Mouse (Mus musculus): Measurements from ENCODE around the gene Adgrg2. TPM values are rescaled to one million over a fixed set of nuclear protein-coding genes. Genes with fewer than 3 reads are reported as not detected.

The Adgrg2 gene
- polyA plus RNA-seq, 1 experiment, result not detected

DNA sequence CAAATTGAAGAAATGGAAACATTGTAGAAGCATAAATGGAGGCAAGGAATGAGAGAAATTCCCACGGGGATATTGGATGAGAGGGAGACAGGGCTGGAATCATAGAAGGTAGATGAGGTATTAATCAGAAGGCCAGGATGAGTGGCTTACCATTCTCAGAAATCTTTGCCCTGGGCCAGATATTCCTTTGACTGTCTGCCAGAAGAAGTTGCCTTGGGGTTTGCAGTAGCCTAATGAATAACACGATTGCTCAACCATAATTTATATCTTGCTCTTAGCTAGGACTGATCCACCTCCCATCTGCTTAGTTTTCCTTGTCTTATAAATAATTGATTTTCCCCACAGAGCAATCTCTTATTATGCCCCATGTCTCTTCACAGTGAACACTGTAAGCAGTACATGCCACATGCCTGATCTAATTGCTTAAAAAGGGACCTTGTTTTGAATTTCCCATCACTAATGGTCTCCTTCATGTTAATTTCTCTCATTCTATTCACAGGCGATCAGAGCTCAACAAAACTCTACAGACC lies 80.8 kb downstream of the Adgrg2 start:
- TF ChIP-seq GATA1 (IDR thresholded peaks at IDR 0.05; ENCODE audit: low read length), result no peak

DNA sequence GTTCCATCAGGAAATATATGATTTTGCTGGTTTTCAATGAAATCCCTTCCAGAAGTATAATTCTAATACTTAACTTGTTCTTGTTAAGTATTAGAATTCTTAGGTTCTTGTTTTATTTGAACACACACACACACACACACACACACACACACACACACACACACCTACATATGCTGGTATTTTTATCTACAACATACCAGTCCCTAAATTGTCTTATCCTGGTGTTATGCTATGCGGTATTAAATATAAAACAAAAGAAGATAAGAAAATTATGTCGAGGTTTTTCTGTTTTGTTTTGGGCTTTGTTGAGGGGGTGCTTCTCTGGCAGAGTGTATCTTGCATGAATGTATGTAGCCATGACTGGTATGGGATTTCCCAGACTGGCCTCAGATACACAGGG lies 99.3 kb downstream of the Adgrg2 start:
- no peak for TF ChIP-seq GATA1 (IDR thresholded peaks at IDR 0.05; ENCODE audit: low read length)

DNA sequence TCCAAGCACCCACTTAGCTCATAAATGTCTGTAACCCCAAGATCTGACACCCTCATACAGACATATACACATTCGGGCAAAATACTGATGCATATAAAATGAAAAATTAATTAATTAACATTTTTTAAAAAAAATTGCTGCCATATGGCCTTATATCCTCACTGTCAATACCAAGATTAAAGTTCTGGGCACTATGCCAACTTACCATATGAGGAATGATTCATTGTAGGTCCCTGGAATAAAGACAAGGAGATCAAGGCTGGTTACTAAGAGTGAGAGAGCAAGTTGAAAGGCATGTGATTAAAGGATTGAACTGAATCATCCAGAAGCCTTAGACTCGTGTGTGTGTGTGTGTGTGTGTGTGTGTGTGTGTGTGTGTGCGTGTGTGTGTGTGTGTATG lies 103.8 kb downstream of the Adgrg2 start:
- TF ChIP-seq GATA1 (IDR thresholded peaks at IDR 0.05; ENCODE audit: low read length), result no peak

DNA sequence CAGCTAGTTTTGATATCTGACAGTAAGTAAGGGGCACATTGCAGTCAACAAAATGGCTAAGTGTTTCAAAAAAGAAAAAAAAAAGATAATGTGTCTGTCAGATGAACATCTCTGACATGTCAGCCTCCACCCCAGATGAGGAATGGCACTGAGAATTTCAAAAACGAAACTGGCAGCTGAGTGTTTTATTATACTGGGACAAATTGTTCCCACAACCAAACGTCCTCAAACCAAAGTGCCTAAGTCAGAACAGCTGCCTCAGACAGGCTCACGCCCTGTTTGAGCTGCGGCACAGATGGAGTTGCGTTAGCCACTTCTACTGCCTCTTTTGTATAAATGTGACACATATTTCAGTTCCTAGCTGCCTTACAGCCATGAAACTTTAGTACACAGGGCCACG lies 104.4 kb downstream of the Adgrg2 start:
- TF ChIP-seq GATA1 (IDR thresholded peaks at IDR 0.05; ENCODE audit: low read length), result no peak

DNA sequence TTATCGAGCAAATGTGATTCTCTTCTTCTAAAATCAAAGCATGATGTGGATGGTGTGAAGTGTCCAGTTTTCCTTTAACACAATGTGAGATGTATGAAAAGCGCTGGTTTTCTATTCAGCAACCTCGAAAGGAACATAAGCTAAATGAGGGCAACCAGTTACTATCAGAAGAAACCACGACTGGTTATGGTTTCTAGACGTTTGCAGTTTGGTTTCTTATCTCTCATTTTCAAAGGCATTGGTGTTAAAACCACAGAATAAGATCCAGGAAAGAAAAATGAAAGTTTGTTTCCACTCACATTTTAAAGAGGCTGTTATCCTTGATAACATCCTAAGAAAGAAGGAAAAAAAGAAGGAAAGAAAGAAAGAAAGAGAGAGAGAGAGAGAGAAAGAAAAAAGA lies 106.0 kb downstream of the Adgrg2 start:
- no peak for TF ChIP-seq GATA1 (IDR thresholded peaks at IDR 0.05; ENCODE audit: low read length)

DNA sequence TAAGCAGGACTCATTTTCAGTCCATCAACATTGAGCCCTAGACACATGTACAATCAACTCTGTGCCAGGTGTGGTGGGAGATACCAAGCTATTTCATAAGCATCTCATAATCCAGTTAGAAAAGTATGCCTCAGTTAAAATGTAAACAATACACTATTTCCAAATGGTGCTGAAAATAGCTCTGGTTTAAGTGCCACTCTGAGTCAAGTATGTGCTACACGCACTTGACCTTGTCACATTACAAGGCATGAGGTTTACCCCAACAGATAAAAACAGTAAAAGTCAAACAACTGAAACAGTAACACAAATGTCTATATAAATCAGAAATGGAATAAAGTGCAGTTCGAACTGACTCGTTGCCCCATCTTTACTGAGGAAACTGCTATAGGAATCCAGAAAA lies 110.6 kb downstream of the Adgrg2 start:
- TF ChIP-seq GATA1 (IDR thresholded peaks at IDR 0.05; ENCODE audit: low read length), result no peak

DNA sequence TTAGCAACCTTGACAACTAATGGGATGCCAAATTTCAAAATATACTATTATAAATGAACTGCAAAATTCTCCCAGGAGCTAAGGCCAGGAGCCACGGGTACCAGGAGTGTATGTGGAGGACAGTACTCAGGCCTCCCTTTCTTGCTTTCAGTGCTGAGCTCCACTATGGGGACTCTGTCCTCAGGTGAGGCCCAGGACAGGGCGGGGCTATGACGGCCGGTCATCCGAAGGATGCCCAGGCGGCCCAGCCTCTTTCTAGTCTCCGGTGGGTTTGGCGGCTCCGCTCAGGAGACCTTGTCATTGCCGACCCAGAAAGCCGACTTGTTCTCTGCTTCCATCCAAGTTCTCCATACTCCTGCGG lies 111.2 kb downstream of the Adgrg2 start:
- TF ChIP-seq GATA1 (IDR thresholded peaks at IDR 0.05; ENCODE audit: low read length), result no peak

DNA sequence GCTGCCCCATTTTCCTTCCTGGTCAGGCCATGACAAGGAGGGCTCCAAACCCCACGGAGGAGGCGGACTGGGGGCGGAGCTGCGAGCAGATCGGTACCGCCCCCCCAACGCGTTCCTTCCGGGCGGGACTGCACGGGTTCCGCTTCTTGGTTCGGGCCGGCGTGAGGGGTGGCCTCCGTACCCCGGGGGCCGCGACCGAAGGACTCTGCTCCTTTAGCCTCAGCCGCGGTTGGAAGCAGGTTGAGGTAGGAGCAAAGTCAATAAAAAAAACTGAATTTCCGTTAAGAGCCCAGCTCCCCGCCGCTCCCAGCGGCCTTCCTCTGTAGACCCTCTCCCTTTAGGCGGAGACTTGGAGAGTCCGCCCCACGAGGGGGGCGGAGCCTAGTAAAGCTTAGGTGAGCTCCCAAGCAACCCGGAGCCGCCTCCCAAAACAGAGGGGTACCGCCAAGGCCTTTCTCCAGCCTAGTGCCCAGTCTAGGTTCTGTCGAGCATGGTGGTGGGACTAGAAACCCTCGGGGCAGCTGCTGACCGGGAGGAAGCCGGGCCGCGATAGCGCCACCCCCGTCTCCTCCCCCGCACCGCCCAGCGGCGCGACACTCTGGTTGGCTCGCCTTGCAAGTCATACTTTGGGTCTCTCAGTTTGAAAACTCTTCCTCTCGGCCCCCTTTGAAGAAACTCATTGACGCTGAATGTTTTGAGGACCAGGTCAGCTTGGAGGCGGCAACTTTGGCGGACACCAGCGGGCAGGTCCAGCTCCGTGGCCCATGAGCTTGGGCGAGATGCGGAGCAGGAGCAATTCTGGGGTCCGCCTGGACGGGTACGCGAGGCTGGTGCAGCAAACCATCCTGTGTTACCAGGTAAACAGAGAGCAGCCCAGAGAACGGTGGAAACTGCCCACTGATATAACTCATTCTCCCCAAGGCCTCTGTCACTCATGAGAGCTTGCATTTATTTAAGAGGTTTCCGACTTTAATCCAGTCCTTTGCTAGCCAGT lies 111.9 kb downstream of the Adgrg2 start, which contains the start of gene Phka2:
Phka2 (plus strand) TSS at position 119 of the 994 bp plus-strand sequence.
- TF ChIP-seq GATA1 (IDR thresholded peaks at IDR 0.05; ENCODE audit: low read length), result no peak

DNA sequence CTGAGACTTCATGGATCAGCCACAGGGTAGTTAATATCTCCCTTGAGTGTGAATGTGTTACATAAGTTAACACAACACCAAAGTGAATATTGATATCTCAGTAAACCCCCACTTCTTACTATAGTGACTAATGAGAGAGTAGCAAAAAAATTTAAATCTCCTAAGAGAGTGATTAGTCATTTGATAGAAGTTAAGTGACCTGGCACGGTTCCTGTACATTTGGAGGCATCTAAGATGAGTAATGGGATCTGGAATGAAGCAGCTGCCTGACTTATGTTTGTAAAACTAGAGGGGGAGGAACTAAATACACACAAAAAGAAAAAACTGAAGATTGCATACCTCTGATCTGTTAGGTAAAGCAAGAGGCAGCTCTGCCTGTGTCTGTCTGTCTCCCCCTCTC lies 118.6 kb downstream of the Adgrg2 start:
- no peak for TF ChIP-seq GATA1 (IDR thresholded peaks at IDR 0.05; ENCODE audit: low read length)

DNA sequence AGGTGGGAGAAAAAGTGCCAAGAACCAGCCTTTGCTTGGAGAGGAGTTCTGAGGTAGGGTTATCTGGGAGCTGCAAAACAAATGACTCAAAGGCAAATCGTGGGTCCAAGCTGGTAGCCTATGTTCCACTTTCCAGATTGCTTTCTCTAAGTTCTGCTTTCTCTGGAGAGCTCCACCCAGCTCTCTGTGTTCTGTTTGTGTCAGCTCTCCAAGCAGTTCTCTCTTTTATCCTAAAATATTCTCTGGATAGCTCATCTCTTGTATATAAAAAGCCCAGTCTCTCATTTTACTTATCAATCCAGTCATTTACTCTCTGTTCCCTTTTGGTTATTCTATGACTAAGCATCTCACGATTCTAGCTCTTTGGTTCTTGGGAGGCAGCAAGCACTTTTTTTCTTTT lies 119.7 kb downstream of the Adgrg2 start:
- TF ChIP-seq GATA1 (IDR thresholded peaks at IDR 0.05; ENCODE audit: low read length), result no peak

DNA sequence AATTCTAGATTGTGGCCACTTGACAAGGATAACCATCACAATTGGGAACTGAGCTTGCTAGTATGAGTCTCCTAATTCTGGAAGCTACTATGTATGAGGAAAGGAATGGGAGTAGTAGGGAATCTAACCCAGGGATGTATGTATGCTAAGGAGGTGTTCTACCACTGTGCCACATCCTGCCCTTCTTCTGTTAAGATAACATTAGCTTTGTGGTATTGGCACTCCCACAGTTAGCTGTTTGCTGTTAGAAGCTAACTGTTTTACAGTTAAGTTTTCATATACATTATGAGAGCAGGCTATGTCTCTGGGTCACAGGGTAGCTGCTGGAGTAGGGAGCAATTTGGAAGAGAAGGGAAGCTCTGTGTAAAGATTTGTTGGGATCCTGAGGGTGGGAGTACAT lies 125.5 kb downstream of the Adgrg2 start:
- TF ChIP-seq GATA1 (IDR thresholded peaks at IDR 0.05; ENCODE audit: low read length), result no peak

DNA sequence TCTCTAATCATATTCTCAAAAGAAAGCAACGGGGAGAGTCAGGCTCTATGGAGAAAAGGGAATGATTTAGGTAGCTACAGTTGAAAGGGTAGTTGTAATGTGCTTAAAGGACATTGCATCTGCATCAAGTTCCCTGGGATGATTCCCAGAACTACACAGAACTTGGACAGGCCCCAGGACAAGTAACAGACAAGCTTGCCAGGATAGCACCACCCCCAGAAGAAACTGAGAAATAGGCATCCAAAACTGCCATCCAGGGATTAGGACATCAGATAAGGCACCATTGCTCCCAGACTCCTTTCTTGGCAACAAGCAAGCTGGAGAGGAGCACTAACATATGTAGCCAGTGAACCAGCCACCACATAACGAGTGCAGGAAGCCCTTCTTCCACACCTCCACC lies 152.3 kb downstream of the Adgrg2 start:
- TF ChIP-seq GATA1 (IDR thresholded peaks at IDR 0.05; ENCODE audit: low read length), result no peak

Other genes with a start within 250 kb of the Adgrg2 start
- gene Phka2, start 111.5 kb downstream of the Adgrg2 start, polyA plus RNA-seq (2012), result 5.1 and 6.7 TPM in 2 replicates